Mouse (Mus musculus) heart, postnatal 36 days (tissue): ENCODE data around the gene Olfr810. TPM values are rescaled to one million over a fixed set of nuclear protein-coding genes. Genes with fewer than 3 reads are reported as not detected.

Experiments
- DNase-seq, 2 experiments: peaks; one replicate each; pipeline ENCODE4 v3.0.0; 2021 to 2022
- intact Hi-C: fragments of 180-260 bp; cut with DNase I; formaldehyde crosslinking; loops from one replicate; pipeline ENCODE4 v1.15.1; 2025
- total RNA-seq, 2 experiments: library from RNA; stranded (reverse); gene quantifications; 2 replicates each; pipeline ENCODE4 v1.2.3; 2021

The Olfr810 gene
- not detected for total RNA-seq

DNA sequence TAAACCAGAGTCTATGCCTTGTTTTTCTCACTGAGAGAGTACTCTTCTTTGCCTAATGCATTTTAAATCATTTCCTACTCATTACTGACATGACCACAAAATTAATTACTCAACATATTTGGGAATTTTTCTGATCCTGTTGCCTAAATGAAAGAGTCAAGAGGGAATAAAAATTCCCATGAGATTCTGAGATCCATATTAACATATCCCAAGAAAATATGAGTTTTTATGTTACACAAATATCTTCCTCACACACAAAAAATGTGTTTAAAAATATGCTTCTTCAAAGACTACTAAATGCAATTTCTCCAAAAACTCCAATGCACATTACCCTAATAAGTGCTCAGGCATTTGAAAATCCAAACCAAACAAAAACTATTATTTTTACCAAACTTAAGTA, at the start of gene Olfr810:
TSS of gene Olfr810 (minus strand) at position 101 of the 400 bp plus-strand sequence.
- intact Hi-C loops = no loop called here
- no peak for DNase-seq

DNA sequence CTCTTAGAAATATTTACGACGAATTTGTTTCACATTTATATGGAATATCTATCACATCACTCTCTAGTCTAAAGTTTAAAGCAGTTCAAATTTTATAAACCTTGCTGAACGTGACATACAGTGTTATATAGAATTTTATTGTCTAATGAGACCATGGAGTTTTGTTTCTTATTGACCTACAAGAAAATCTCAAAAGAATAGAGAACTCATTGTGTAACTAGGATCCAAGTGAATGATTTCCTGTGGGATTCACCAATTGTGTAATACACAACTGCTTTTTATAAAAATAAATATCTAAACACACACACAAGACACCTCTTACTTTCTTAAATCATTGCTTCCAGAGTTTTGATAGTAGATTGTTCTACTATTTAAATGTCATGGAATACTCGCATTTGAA, 9.6 kb upstream of the Olfr810 start, which contains the start of gene Olfr811:
TSS of gene Olfr811 (minus strand) at position 101 of the 400 bp plus-strand sequence.
- intact Hi-C loops = no loop called here

DNA sequence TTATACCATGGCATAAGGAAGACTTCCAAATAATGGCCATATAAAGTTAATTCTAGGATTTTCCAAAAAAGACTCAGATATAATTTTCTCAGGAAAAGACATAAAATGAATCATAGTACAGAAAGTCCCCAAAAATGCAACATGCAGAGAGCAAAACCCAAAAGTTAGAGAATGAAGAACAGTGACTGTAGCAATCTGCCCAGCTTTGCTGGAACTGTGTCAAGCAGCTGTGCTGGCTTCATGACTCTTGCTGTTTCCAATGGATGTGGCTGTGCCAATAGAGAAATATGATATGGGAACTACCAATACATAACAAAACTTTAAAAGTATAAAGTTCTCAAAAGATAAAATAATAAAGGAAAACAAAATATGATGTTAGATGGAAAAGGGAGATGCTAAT, 16.6 kb downstream of the Olfr810 start:
- no peak for DNase-seq
- intact Hi-C loops = no loop called here

More for the DNA sequence above, 9.6 kb upstream of the Olfr810 start, which contains the start of gene Olfr811:
- no peak for DNase-seq

DNA sequence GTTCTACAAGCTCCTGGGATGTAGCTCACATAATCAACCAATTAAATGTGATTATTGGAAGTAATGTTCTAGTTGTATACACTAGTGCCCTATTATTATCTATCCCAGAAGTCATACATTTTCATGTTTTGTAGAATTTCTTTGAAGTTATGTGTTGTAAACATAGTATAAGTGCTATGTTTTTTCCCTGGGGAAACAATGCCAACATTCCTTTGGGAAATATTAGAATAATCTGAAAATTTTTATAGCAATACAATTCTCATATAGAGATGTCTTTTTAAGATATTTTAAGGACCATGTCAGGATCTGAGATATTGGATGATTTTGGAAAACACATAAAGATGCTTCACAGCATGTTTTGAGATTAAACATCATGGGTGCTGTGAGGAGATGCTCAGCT, 20.4 kb downstream of the Olfr810 start, which contains the start of gene Olfr809:
TSS of gene Olfr809 (plus strand) at position 301 of the 400 bp plus-strand sequence.
- DNase-seq = no peak
- intact Hi-C loops = no loop called here

DNA sequence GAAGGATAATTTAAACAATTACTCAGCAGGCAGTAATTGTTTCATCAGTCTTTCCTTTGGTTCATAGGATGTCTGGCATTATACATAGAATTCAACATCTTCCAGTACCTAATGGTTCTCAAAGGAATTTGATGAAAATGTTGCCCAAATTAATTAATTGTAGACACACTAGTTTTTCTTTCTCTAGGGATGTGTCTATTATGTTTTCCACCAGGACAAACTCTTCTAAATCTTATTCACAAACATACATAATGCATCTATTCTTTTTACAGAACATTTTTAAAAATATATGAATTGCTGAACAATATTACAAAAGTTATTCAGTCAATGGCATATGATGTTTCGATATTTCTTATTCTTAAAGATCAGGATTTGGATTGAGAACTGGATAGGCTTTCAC, 29.5 kb downstream of the Olfr810 start, which contains the start of gene Olfr808:
TSS of gene Olfr808 (plus strand) at position 301 of the 400 bp plus-strand sequence.
- no peak for DNase-seq
- intact Hi-C loops = no loop called here

DNA sequence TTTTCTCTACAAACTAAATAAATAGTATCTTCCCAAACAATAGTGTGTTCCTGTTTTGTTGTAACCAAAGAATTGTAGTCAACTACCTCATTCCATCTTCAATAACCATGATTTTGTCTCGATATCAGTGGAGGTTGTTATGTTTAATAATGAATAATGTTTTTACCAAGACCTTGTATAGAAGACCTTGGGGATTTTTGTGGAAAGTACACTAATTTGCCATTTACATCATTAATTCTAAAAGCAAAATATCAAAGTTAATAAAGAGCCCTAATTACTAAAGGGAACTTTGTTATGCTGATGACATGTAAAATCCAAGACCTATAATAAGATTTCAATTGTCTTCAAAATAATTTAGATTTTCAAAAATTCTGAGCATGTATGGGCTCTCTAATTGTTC, 37.0 kb downstream of the Olfr810 start, which contains the start of gene Olfr807:
TSS of gene Olfr807 (minus strand) at position 101 of the 400 bp plus-strand sequence.
- no peak for DNase-seq
- intact Hi-C loops = no loop called here

DNA sequence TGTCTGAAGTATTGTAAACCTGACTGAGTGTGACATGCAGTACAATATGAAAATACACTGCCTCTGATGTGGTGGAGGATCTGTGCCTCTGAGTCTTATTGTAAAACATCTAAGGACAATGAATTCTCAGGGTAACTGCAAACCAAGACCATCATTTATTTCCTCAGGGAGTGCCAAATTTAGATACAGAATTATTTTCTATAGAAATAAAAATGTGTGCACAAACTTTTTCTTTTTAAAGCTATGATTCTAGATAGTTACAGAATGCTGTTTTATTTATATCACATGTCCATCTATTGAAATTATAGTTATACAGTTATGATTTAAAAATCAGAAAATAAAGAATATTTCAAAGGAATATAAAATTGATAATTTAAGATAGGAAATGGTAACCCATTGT, 52.9 kb downstream of the Olfr810 start, which contains the start of gene Olfr806:
TSS of gene Olfr806 (minus strand) at position 101 of the 400 bp plus-strand sequence.
- DNase-seq = no peak
- intact Hi-C loops = no loop called here

Other genes starting within 250 kb of the Olfr810 start
- gene Olfr794, start 227.3 kb downstream of the Olfr810 start, total RNA-seq = not detected
- gene Olfr796, start 182.3 kb downstream of the Olfr810 start, total RNA-seq = not detected
- not detected for gene Olfr798, start 167.0 kb downstream of the Olfr810 start, total RNA-seq
- not detected for gene Olfr799, start 157.4 kb downstream of the Olfr810 start, total RNA-seq
- not detected for gene Olfr800, start 137.2 kb downstream of the Olfr810 start, total RNA-seq
- not detected for gene Olfr801, start 121.1 kb downstream of the Olfr810 start, total RNA-seq
- gene Olfr802, start 106.7 kb downstream of the Olfr810 start, total RNA-seq = not detected
- not detected for gene Olfr803, start 100.6 kb downstream of the Olfr810 start, total RNA-seq
- gene Olfr804, start 91.7 kb downstream of the Olfr810 start, total RNA-seq = not detected
- gene Olfr805, start 65.5 kb downstream of the Olfr810 start, total RNA-seq = not detected
- gene Olfr806, start 53.0 kb downstream of the Olfr810 start, total RNA-seq = not detected
- not detected for gene Olfr807, start 37.1 kb downstream of the Olfr810 start, total RNA-seq
- not detected for gene Olfr808, start 29.4 kb downstream of the Olfr810 start, total RNA-seq
- not detected for gene Olfr809, start 20.3 kb downstream of the Olfr810 start, total RNA-seq
- not detected for gene Olfr811, start 9.5 kb upstream of the Olfr810 start, total RNA-seq
- gene Olfr812, start 51.2 kb upstream of the Olfr810 start, total RNA-seq = not detected
- gene Olfr813, start 60.5 kb upstream of the Olfr810 start, total RNA-seq = not detected
- not detected for gene Olfr814, start 84.9 kb upstream of the Olfr810 start, total RNA-seq
- not detected for gene Olfr815, start 111.0 kb upstream of the Olfr810 start, total RNA-seq
- not detected for gene Olfr816, start 120.7 kb upstream of the Olfr810 start, total RNA-seq
- not detected for gene Olfr818, start 154.2 kb upstream of the Olfr810 start, total RNA-seq
- not detected for gene Olfr819, start 172.3 kb upstream of the Olfr810 start, total RNA-seq
- gene Olfr247, start 181.2 kb upstream of the Olfr810 start, total RNA-seq = not detected
- not detected for gene Gm10310, start 190.1 kb upstream of the Olfr810 start, total RNA-seq
- gene Olfr820, start 217.7 kb upstream of the Olfr810 start, total RNA-seq = not detected
- gene Olfr821, start 235.4 kb upstream of the Olfr810 start, total RNA-seq = not detected